Comparison of ENCODE assay signal across 7 mouse cellular contexts in genomic region chr9:27191501-27191981, GRCm38 (mm10). TPM values are rescaled to one million over a fixed set of nuclear protein-coding genes. Genes with fewer than 3 reads are reported as not detected.
A peak's percentile ranks its signal among the peaks of the same experiment; 100 is the strongest.
DNase-seq lines count a peak whose midpoint lies in the region; ATAC-seq and TF ChIP-seq lines count a peak whose summit lies in the region.

No protein-coding gene starts in this region.

- no peak for TF ChIP-seq CTCF in cerebellum, adult 2 months (IDR thresholded peaks at IDR 0.05; ENCODE audit: borderline replicate concordance, insufficient read depth, low read depth, low read length)
- TF ChIP-seq CTCF in forebrain, postnatal 0 days (IDR thresholded peaks at IDR 0.05; ENCODE audit: low read depth), result no peak
- no peak for TF ChIP-seq CTCF in intestine, postnatal 0 days (IDR thresholded peaks at IDR 0.05; ENCODE audit: low read depth)
- no peak for TF ChIP-seq CTCF in lung, adult 2 months (IDR thresholded peaks at IDR 0.05; ENCODE audit: insufficient read depth, low read length)

- no peak for TF ChIP-seq POLR2A in cerebellum, adult 2 months (IDR thresholded peaks at IDR 0.05; ENCODE audit: borderline replicate concordance, insufficient read depth, low read length)
- TF ChIP-seq POLR2A in lung, adult 2 months (IDR thresholded peaks at IDR 0.05; ENCODE audit: borderline replicate concordance, extremely low read depth, low read depth, low read length), result no peak

- no peaks in the 10 kb centered on the region for H3K27me3 ChIP-seq in cerebellum, adult 2 months (ENCODE audit: control insufficient read depth, insufficient read depth, low read length)
- no peaks in the 10 kb centered on the region for H3K27me3 ChIP-seq in forebrain, postnatal 0 days (ENCODE audit: insufficient read depth, low read length)
- no peaks in the 10 kb centered on the region for H3K27me3 ChIP-seq in intestine, postnatal 0 days (replicated peaks; ENCODE audit: control insufficient read depth, insufficient read depth, low read length)

- H3K4me1 ChIP-seq in cerebellum, adult 2 months (ENCODE audit: control insufficient read depth, insufficient read depth, low read length), result peaks cover 41% of the 10 kb centered on the region
- H3K4me1 ChIP-seq in forebrain, postnatal 0 days (ENCODE audit: insufficient read depth), result peaks cover 22% of the 10 kb centered on the region
- H3K4me1 ChIP-seq in intestine, postnatal 0 days (replicated peaks; ENCODE audit: control insufficient read depth, insufficient read depth, low read length), result 0 out of 2 replicates have a peak, but pooled peaks cover 3% of the 10 kb centered on the region
- peaks cover 7% of the 10 kb centered on the region for H3K4me1 ChIP-seq in lung, adult 2 months (ENCODE audit: control insufficient read depth, insufficient read depth, low read length)

- WGBS in cerebellum, adult 2 months, result 3% methylated on average over 7 of the region's 7 CpGs
- WGBS in forebrain, postnatal 0 days, result 1% methylated on average over 7 of the region's 7 CpGs
- whole genome bisulfite sequencing in intestine, postnatal 0 days, result 10% methylated on average over 7 of the region's 7 CpGs
- WGBS in lung, adult 2 months, result 6% methylated on average over 7 of the region's 7 CpGs

- H3K4me2 ChIP-seq in forebrain, postnatal 0 days (ENCODE audit: low read depth), result peak overlapping the region; percentile 60
- H3K4me2 ChIP-seq in intestine, postnatal 0 days (replicated peaks; ENCODE audit: low read depth), result peak overlapping the region; percentile 56

- peak overlapping the region; percentile 89 for H3K27ac ChIP-seq in cerebellum, adult 2 months (ENCODE audit: insufficient read depth, low read length)
- peak overlapping the region; percentile 71; the same call in 1 of the 2 replicates for H3K27ac ChIP-seq in forebrain, postnatal 0 days (ENCODE audit: low read depth, low read length)
- peak overlapping the region; percentile 21 for H3K27ac ChIP-seq in intestine, postnatal 0 days (ENCODE audit: low read depth, low read length)

- no peaks in the 10 kb centered on the region for H3K36me3 ChIP-seq in forebrain, postnatal 0 days (ENCODE audit: insufficient read depth)
- H3K36me3 ChIP-seq in intestine, postnatal 0 days (ENCODE audit: control insufficient read depth, insufficient read depth), result no peaks in the 10 kb centered on the region

- DNase-seq in adrenal gland, adult 18-20 months (ENCODE audit: low spot score in 2 of 2), result peak; percentile 53 to 74
- DNase-seq in cerebellum, adult 2 months, result peak; percentile 75 to 77
- peak; percentile 64 for DNase-seq in forebrain, postnatal 0 days
- DNase-seq in lung, adult 2 months, result peak; percentile 52
- DNase-seq in retina, postnatal 7 days (ENCODE audit: low read depth, low spot score), result peak; percentile 53
- no peak for DNase-seq in layer of hippocampus, adult 9-11 months

- no peaks in the 10 kb centered on the region for H3K9me3 ChIP-seq in forebrain, postnatal 0 days (ENCODE audit: low read length)
- H3K9me3 ChIP-seq in intestine, postnatal 0 days (ENCODE audit: control insufficient read depth), result no peaks in the 10 kb centered on the region

- H3K4me3 ChIP-seq in cerebellum, adult 2 months (replicated peaks; ENCODE audit: insufficient read depth, low read depth, low read length), result peak overlapping the region; percentile 39
- H3K4me3 ChIP-seq in forebrain, postnatal 0 days (ENCODE audit: low read depth, low read length), result peak overlapping the region; percentile 31
- peak overlapping the region; percentile 24 for H3K4me3 ChIP-seq in intestine, postnatal 0 days (ENCODE audit: low read depth, low read length)
- H3K4me3 ChIP-seq in lung, adult 2 months (replicated peaks; ENCODE audit: extremely low read depth, low read depth, low read length), result peak overlapping the region; percentile 32

- peak; percentile 59 for ATAC-seq in forebrain, postnatal 0 days
- ATAC-seq in intestine, postnatal 0 days, result peak; percentile 37

- peak overlapping the region; percentile 40; the same call in 1 of the 2 replicates for H3K9ac ChIP-seq in forebrain, postnatal 0 days
- no peak overlapping the region for H3K9ac ChIP-seq in intestine, postnatal 0 days (ENCODE audit: low read depth, low read length)

RNA-seq across cellular contexts. Expression of gene Jam3, which starts 36.3 kb away (rescaled TPM):
- total RNA-seq in adrenal gland, adult 18-20 months (2021), result 10 to 100 TPM; 32.4 to 35.4 TPM
- 44.3 and 50.8 TPM in 2 replicates for polyA plus RNA-seq in cerebellum, adult 2 months (2012; rRNA removed)
- total RNA-seq in forebrain, postnatal 0 days (2014; rRNA removed), result 37.1 and 44.0 TPM in 2 replicates
- 20.6 and 27.7 TPM in 2 replicates for polyA plus RNA-seq in forebrain, postnatal 0 days (2015; fragmentation: Nextera tagmentation; extraction: Ambion mirVana)
- 17.8 and 20.3 TPM in 2 replicates for polyA plus RNA-seq in intestine, postnatal 0 days (2015; fragmentation: Nextera tagmentation; extraction: Ambion mirVana)
- 7.9 and 10.7 TPM in 2 replicates for polyA plus RNA-seq in lung, adult 2 months (2012; rRNA removed)

Comparison
In these comparisons a context has a peak if more than half of its experiments do, and no peak if none do; other contexts are left out.
1. H3K27ac ChIP-seq: peak in every context shown above with its lines; median percentile 89 in cerebellum, adult 2 months; 71 in forebrain, postnatal 0 days; 21 in intestine, postnatal 0 days.